Mouse (Mus musculus) forebrain, embryonic 10.5 days (tissue): ENCODE measurements around the gene Ghrhr. TPM values are rescaled to one million over a fixed set of nuclear protein-coding genes. Genes with fewer than 3 reads are reported as not detected.

Experiments used
- DNase-seq: peaks from one replicate; pipeline ENCODE4 v3.0.0-alpha.2; 2017; ENCODE audit warnings: low spot score; ENCODE audit errors: extremely low spot score
- H3K27ac ChIP-seq: fragments of 300-500 bp; sonication (generic); 2 replicates; pipeline ENCODE4 v1.5.1; 2016; ENCODE audit warnings: mild to moderate bottlenecking
- H3K27me3 ChIP-seq: fragments of 300-500 bp; sonication (generic); 2 replicates; pipeline ENCODE4 v1.6.1; 2016; ENCODE audit warnings: mild to moderate bottlenecking; ENCODE audit not compliant: poor library complexity, severe bottlenecking
- H3K36me3 ChIP-seq: fragments of 300-500 bp; sonication (generic); replicated peaks from 2 replicates; pipeline ENCODE4 v1.6.1; 2016; ENCODE audit warnings: mild to moderate bottlenecking, moderate library complexity
- H3K4me1 ChIP-seq: fragments of 300-500 bp; sonication (generic); 2 replicates; pipeline ENCODE4 v1.6.1; 2016
- H3K4me3 ChIP-seq: fragments of 300-500 bp; sonication (generic); 2 replicates; pipeline ENCODE4 v1.5.1; 2016; ENCODE audit warnings: mild to moderate bottlenecking, moderate library complexity
- H3K9me3 ChIP-seq: fragments of 300-500 bp; sonication (generic); 2 replicates; pipeline ENCODE4 v1.6.1; 2016; ENCODE audit warnings: mild to moderate bottlenecking, moderate library complexity
- WGBS: fragments of 180-500 bp; shearing (Covaris S2); methylation state at CpG from one replicate; pipeline ENCODE4 v1.1.7; 2016; 5-methylcytosine and 5-hydroxymethylcytosine counted together
- polyA plus RNA-seq: library from polyadenylated mRNA; unstranded; fragments of >200 nt; fragmentation: Nextera tagmentation; extraction: Ambion mirVana; gene quantifications from 2 replicates; pipeline ENCODE4 v1.2.1, GENCODE M21; 2016

Gene Ghrhr
- polyA plus RNA-seq, 1 experiment from 2014 or later = not detected

DNA sequence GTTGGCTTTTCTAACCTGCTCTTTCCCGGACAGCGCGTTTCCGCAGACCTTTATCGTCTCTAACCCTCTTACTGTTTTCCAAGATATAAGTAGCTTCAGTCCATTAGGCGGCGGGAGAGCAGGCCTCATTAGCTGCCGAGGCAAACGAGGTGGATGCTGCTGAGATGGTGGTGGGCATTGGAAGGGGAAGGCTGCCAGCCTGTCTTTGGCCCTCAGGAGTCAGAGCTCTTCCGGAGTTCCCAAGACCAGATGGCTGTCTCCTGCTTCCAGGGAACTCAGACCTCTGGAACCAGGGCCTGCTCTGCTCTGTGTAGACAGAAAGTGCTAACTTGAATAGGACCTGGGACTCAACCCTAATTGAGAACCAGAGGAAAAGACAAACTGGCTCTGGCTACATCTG is 32.6 kb upstream of the Ghrhr start:
- Histone ChIP-seq H3K4me1 (peaks cover 5% of the 10 kb centered on the region), H3K36me3 (no peaks in the 10 kb centered on the region), H3K9me3 (no peaks in the 10 kb centered on the region), H3K27me3 (no peaks in the 10 kb centered on the region), H3K4me3 (no peak overlapping the region), H3K27ac (no peak overlapping the region)
- DNase-seq = no peak
- 84% methylated on average over 10 of the region's 10 CpGs for WGBS

DNA sequence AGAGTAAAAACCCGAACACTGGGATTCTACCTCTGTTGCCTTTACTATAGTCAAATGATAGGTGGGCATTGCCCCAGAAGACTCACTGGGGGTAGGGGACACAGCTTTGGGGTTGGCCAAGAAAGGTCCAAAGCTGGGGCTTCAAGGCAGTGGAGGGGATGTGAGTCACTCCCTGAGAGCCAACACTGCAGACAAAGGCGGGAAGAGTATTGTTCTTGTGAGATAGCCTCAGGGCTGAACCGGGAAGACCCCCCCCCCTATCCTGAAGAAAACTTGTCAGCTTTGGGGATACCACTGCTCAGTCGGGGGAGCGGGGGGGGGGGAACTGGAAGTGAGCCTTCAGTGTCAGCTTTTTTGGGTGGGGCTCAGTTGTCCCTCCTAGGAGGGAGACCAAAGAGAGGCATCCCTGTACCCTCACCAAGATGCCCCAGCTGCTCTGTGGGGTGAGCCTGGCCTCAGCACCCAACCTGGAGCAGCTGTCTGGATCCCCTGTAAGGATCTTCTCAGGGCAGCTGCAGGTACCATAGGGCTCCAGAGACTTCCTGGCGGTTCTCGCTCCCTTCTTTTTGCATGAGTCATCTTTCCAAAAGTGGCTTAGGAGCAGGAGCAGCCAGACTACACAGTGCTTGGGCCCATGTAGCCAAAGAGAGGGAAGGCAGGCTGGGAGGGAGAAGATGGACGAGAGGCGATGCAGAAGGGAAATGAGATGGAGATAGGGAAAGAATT is 31.6 kb upstream of the Ghrhr start:
- Histone ChIP-seq H3K27ac (no peak overlapping the region), H3K4me1 (peaks cover 5% of the 10 kb centered on the region), H3K36me3 (no peaks in the 10 kb centered on the region), H3K4me3 (no peak overlapping the region), H3K27me3 (no peaks in the 10 kb centered on the region), H3K9me3 (no peaks in the 10 kb centered on the region)
- DNase-seq = no peak
- 87% methylated on average over 9 of the region's 9 CpGs for WGBS

DNA sequence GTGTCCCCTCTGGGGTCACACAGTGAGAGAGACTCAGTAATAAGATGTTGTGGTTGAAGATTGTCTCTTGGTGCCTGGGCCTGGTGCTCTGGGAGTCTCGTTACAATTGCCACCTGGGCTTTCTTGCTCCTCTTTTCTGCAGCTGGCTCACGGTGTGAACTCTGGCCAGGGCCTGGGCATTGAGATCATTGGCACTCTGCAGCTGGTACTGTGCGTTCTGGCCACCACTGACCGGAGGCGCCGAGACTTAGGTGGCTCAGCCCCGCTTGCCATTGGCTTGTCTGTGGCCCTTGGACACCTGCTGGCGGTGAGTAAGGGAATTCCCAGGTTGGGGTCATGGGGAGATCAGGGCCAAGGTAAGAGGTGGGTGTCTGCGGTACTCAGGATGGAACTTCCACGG is 30.8 kb upstream of the Ghrhr start:
- 92% methylated on average over 10 of the region's 10 CpGs for WGBS
- no peak overlapping the region for H3K4me3 ChIP-seq
- peaks cover 5% of the 10 kb centered on the region for H3K4me1 ChIP-seq
- no peaks in the 10 kb centered on the region for H3K36me3 ChIP-seq
- DNase-seq = no peak
- no peak overlapping the region for H3K27ac ChIP-seq
- H3K9me3 ChIP-seq = peaks cover 4% of the 10 kb centered on the region; the same call in 1 of the 2 replicates
- H3K27me3 ChIP-seq = no peaks in the 10 kb centered on the region

DNA sequence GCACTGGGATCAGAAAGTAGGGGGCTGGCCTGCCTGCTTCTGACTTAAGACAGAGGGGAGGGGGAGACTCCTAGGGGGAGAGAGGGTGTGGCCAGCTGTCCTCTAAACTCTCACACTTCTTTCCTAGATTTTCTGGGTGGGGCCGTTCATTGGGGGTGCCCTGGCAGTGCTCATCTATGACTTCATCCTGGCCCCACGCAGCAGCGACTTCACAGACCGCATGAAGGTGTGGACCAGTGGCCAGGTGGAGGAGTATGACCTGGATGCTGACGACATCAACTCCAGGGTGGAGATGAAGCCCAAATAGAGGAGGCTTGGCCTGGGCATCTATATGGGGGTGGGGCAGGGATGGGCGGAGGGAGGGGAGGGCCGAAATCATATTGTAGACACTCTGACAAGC is 29.6 kb upstream of the Ghrhr start:
- no peak overlapping the region for H3K4me3 ChIP-seq
- no peak overlapping the region for H3K27ac ChIP-seq
- H3K4me1 ChIP-seq = peaks cover 4% of the 10 kb centered on the region
- WGBS = 93% methylated on average over 7 of the region's 7 CpGs
- no peak for DNase-seq
- peaks cover 4% of the 10 kb centered on the region; the same call in 1 of the 2 replicates for H3K9me3 ChIP-seq
- H3K36me3 ChIP-seq = no peaks in the 10 kb centered on the region
- no peaks in the 10 kb centered on the region for H3K27me3 ChIP-seq

GRCm38 (mm10) chr6:55347711-55348571 is 28.2 kb upstream of the Ghrhr start:
- no peak for DNase-seq
- Histone ChIP-seq H3K4me1 (no peaks in the 10 kb centered on the region), H3K36me3 (no peaks in the 10 kb centered on the region), H3K27ac (no peak overlapping the region), H3K4me3 (no peak overlapping the region), H3K27me3 (no peaks in the 10 kb centered on the region), H3K9me3 (peaks cover 4% of the 10 kb centered on the region; the same call in 1 of the 2 replicates)
- 90% methylated on average over 5 of the region's 5 CpGs for whole genome bisulfite sequencing

DNA sequence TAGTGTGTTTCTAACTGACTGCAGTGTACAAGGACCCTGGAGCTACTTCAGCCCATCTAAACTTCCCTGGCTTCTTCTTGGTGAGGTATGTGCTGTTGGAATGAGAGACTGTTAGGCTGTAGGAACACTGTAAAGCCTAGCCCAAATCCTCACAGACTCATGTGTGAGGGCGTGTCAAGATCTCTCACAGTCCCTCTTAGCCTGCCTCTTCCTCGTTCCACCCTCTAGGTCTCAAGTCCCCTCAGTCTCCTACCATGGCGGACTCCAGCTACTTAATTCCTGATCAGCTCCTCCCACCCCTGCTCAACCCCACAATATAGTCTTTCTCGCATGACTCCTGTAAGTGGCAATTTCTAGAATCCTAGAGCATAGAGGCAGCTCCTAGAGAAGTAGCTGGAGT is 26.9 kb upstream of the Ghrhr start:
- Histone ChIP-seq H3K36me3 (no peaks in the 10 kb centered on the region), H3K27ac (no peak overlapping the region), H3K4me3 (no peak overlapping the region), H3K9me3 (peaks cover 4% of the 10 kb centered on the region; the same call in 1 of the 2 replicates), H3K4me1 (no peaks in the 10 kb centered on the region), H3K27me3 (no peaks in the 10 kb centered on the region)
- DNase-seq = no peak
- WGBS = 84% methylated on average over 4 of the region's 4 CpGs

GRCm38 (mm10) chr6:55350383-55350952 is 25.6 kb upstream of the Ghrhr start:
- 91% methylated on average over 6 of the region's 6 CpGs for WGBS
- no peak overlapping the region for H3K4me3 ChIP-seq
- no peak for DNase-seq

GRCm38 (mm10) chr6:55351712-55352111 is 24.4 kb upstream of the Ghrhr start:
- WGBS = 83% methylated on average over 7 of the region's 7 CpGs
- peaks cover 4% of the 10 kb centered on the region; the same call in 1 of the 2 replicates for H3K9me3 ChIP-seq
- DNase-seq = no peak
- no peak overlapping the region for H3K27ac ChIP-seq
- H3K36me3 ChIP-seq = no peaks in the 10 kb centered on the region
- no peaks in the 10 kb centered on the region for H3K27me3 ChIP-seq
- H3K4me1 ChIP-seq = peaks cover 5% of the 10 kb centered on the region; the same call in 1 of the 2 replicates
- H3K4me3 ChIP-seq = no peak overlapping the region

More at GRCm38 (mm10) chr6:55350383-55350952, 25.6 kb upstream of the Ghrhr start:
- H3K9me3 ChIP-seq = peaks cover 4% of the 10 kb centered on the region; the same call in 1 of the 2 replicates
- H3K4me1 ChIP-seq = peaks cover 5% of the 10 kb centered on the region; the same call in 1 of the 2 replicates
- H3K27ac ChIP-seq = no peak overlapping the region
- H3K36me3 ChIP-seq = no peaks in the 10 kb centered on the region
- H3K27me3 ChIP-seq = no peaks in the 10 kb centered on the region

DNA sequence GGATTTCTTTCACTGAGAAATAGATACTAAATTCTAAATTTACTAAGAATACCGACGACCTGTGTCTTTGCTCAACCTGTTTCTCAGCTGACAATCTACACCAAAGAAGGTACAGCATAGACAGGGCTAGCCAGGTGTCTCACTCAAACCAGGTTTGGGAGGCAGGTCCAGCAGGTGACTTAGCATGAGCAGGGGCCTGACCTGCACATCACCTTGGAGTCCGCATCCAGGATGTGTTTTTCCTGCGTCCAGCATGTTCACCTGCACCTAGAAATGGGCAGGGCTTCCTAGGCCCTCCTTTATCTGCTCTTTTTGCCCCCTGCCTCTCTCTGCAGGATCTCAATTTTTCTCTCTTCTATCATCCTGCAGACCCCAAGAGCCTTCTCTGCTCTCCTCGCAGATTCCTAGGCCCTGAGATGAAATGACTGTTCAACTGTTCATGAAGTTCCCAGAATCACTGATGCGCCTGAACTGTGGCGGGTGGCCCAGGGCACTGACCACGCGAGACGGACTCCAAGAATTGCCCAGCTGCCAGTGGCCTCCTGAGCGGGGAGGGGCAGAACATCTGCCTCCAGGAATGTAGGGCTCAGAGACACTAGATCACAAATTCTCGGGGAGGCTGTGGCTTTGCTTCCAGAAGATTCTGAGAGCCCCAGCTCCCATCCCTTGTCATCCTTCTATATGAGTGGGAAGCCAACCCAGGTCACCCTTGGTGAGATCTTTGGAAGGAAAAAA is 22.2 kb upstream of the Ghrhr start:
- 84% methylated on average over 12 of the region's 12 CpGs for WGBS
- no peaks in the 10 kb centered on the region for H3K36me3 ChIP-seq
- peaks cover 13% of the 10 kb centered on the region for H3K4me1 ChIP-seq
- H3K27me3 ChIP-seq = no peaks in the 10 kb centered on the region
- no peak overlapping the region for H3K4me3 ChIP-seq
- H3K27ac ChIP-seq = no peak overlapping the region
- DNase-seq = no peak
- peaks cover 4% of the 10 kb centered on the region; the same call in 1 of the 2 replicates for H3K9me3 ChIP-seq

- Histone ChIP-seq H3K4me3 (no peak overlapping the region), H3K9me3 (peaks cover 4% of the 10 kb centered on the region; the same call in 1 of the 2 replicates), H3K36me3 (no peaks in the 10 kb centered on the region), H3K27me3 (no peaks in the 10 kb centered on the region), H3K4me1 (peaks cover 13% of the 10 kb centered on the region), H3K27ac (0 out of 2 replicates have a peak overlapping the region, but pooled peaks have one; percentile 11)
- WGBS = 68% methylated on average over 4 of the region's 4 CpGs
- no peak for DNase-seq
These were observed 21.5 kb upstream of the Ghrhr start for GRCm38 (mm10) chr6:55354456-55355117.

DNA sequence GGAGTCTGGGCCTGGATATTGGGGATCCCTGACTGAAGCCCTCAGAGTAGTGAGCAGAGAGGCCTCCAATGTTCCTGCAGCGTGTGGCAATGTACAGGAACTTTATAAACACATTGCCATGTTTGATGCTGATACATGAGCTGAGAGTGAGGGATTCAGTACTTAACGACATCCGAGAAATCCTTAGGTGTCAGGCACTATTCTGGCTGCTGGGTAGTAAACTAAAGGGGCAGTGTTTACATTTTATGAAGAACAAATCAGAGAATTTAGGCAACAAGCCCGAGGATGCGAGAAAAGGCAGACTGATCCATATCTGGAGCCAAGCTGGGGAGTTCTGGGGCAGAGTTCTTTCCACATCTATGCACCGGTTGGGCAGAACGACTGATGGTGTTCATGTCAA is 20.5 kb upstream of the Ghrhr start:
- no peaks in the 10 kb centered on the region for H3K36me3 ChIP-seq
- H3K27ac ChIP-seq = no peak overlapping the region
- H3K4me1 ChIP-seq = peaks cover 13% of the 10 kb centered on the region
- WGBS = 88% methylated on average over 7 of the region's 7 CpGs
- H3K9me3 ChIP-seq = no peaks in the 10 kb centered on the region
- no peak overlapping the region for H3K4me3 ChIP-seq
- no peaks in the 10 kb centered on the region for H3K27me3 ChIP-seq
- no peak for DNase-seq
